ENCODE assay signal across 8 mouse cellular contexts in the genomic region with DNA sequence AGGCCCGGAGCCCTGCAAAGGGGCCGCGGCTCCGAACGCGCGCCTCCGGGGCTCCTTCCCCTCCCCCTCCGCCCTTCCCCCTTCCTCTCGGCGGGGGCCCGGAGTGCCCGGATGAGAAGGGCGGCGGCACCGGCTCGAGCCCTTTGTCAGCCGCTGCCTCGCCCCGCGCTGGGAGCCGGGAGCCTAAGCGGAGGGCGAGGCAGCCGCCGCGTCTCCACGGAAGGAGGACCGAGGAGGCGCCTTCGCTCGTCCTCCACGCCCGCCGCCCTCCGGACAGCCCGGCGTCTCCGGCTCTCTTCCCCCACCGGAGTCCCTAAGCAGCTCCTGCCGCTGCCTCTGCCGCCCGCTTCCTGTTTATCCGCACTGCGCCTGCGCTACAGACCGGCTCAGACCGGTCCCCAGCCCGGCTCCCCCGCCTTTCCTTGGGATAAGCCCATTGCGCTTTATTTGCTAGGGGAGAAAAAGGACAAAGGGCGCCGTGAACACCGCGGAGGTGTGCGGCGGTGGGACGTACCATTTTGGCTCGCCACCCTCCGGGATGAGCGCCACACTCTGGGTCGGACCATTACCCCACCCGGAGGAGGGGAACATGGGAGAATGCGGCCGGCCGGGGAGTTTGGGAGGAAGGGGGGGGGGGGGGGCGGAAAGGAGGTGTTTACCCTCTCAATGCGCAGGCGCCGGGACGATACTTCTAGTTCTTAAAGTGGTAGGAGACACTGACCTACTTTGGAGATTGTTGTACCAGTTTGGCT. TPM values are rescaled to one million over a fixed set of nuclear protein-coding genes. Genes with fewer than 3 reads are reported as not detected.
DNase-seq lines count a peak whose midpoint lies in the region; ATAC-seq lines count a peak whose summit lies in the region.

A gene (minus strand): TSS at position 657 of the 752 bp plus-strand sequence.

- peak; percentile 99 for DNase-seq in adipocyte (ENCODE audit: low spot score)
- peak; percentile 99 for DNase-seq in embryo, embryonic 10 days (ENCODE audit: low spot score)
- DNase-seq in gastrocnemius, postnatal 10 days: peak; percentile 96
- DNase-seq in induced T-regulatory cell, adult 2 months (ENCODE audit: low read depth): peak; percentile 99
- peak; percentile 97 to 98 for DNase-seq in left cerebral cortex, adult 9 months (ENCODE audit: low spot score in 2 of 2)
- DNase-seq in right cerebral cortex, postnatal 14 days: peak; percentile 99
- DNase-seq in urinary bladder, postnatal 36 days (ENCODE audit: low spot score in 2 of 2): peak; percentile 94 to 98

- peak; percentile 95 for ATAC-seq in megakaryocyte progenitor cell, adult 5-6 weeks (replicated peaks; ENCODE audit: poor library complexity)

RNA-seq across cellular contexts. Expression of the gene that starts here (rescaled TPM):
- 10 to 100 TPM; 36.0 to 44.4 TPM for total RNA-seq in gastrocnemius, postnatal 10 days (2021)
- 65.4 and 66.0 TPM in 2 replicates for total RNA-seq in megakaryocyte progenitor cell, adult 5-6 weeks (2015)
- 109 and 124 TPM in 2 replicates for total RNA-seq in megakaryocyte progenitor cell, adult 5-6 weeks (2017)

Comparison
In these comparisons a context has a peak if more than half of its experiments do, and no peak if none do; other contexts are left out.
1. Peak in every context shown above with its lines: DNase-seq and ATAC-seq.